Mouse (Mus musculus): ENCODE measurements around the gene Olfr520. TPM values are rescaled to one million over a fixed set of nuclear protein-coding genes. Genes with fewer than 3 reads are reported as not detected.
"Not testable (repeated sequence)": the region's sequence is repeated elsewhere in the genome, so short reads cannot be mapped to it uniquely, and the experiment has no call there.

Gene Olfr520
- polyA plus RNA-seq (2014; fragmentation: Nextera tagmentation; extraction: Ambion mirVana), result not detected in 2 replicates

DNA sequence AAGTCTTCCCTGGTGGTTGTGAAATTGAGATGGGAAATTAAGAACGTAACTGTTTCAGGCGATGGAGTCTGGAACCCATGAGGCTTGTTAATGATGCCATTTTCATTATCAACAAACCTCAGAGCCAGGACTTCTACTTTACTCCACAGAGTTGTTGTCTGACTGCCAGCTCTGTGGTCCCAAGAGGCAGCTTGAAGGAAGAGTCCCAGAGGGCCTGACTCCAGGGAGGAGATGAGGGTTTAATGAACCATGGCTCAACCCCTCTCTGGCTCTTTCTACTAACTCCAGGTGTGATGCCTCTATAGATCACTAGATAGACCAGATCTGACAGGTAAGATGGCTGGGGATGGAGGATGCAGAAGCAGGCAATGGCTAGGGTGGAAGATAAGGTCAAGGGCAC, at the start of gene Olfr520:
Olfr520 (plus strand) TSS at position 301 of the 400 bp plus-strand sequence.
- WGBS, result 98% methylated on average over 2 of the region's 2 CpGs

DNA sequence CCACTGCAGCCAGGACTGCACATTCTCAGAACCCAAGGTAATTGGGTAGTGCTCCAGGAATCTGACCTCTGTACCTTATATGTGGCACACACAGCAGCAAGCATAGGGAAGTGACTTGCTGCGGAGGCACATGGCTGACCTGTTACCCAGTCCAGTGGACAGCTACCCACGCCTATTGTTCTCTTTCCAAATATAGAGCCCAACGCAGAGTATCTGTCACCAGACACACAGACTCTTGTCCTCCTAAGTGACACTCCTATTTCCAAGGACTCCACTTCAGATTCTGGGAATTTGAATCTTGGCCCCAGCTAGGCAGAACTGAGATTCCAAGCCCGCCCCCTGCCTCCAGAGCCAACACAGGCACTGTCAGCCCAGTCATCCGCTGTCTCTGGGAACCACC, 49.3 kb upstream of the Olfr520 start:
- DNase-seq (ENCODE audit: low spot score) (no peak), ATAC-seq (ENCODE audit: low read depth) (no peak)
- Histone ChIP-seq H3K27ac (replicated peaks; ENCODE audit: low read depth, low read length) (no peak overlapping the region), H3K9me3 (ENCODE audit: control insufficient read depth, low read length) (no peaks in the 10 kb centered on the region), H3K4me2 (ENCODE audit: low read depth, low read length) (no peak overlapping the region), H3K36me3 (ENCODE audit: control insufficient read depth, insufficient read depth, low read length) (no peaks in the 10 kb centered on the region), H3K27me3 (replicated peaks; ENCODE audit: control insufficient read depth, insufficient read depth, low read length) (no peaks in the 10 kb centered on the region), H3K4me1 (ENCODE audit: control insufficient read depth, insufficient read depth, low read length) (no peaks in the 10 kb centered on the region), H3K4me3 (ENCODE audit: low read depth, low read length) (no peak overlapping the region), H3K9ac (ENCODE audit: low read depth, low read length) (no peak overlapping the region)
- 68% methylated on average over 5 of the region's 5 CpGs for WGBS

More for the DNA sequence above, at the start of gene Olfr520:
- H3K4me1 ChIP-seq (ENCODE audit: control insufficient read depth, insufficient read depth, low read length), result no peaks in the 10 kb centered on the region
- H3K36me3 ChIP-seq (ENCODE audit: control insufficient read depth, insufficient read depth, low read length), result no peaks in the 10 kb centered on the region
- ATAC-seq (ENCODE audit: low read depth) (no peak), DNase-seq (ENCODE audit: low spot score) (no peak)
- H3K4me3 ChIP-seq (ENCODE audit: low read depth, low read length), result no peak within 1 kb of the TSS
- H3K9ac ChIP-seq (ENCODE audit: low read depth, low read length), result no peak within 1 kb of the TSS
- H3K4me2 ChIP-seq (ENCODE audit: low read depth, low read length), result no peak within 1 kb of the TSS
- H3K9me3 ChIP-seq (ENCODE audit: control insufficient read depth, low read length), result peaks cover 14% of the 10 kb centered on the region; the same call in 1 of the 2 replicates
- no peaks in the 10 kb centered on the region for H3K27me3 ChIP-seq (replicated peaks; ENCODE audit: control insufficient read depth, insufficient read depth, low read length)
- H3K27ac ChIP-seq (replicated peaks; ENCODE audit: low read depth, low read length), result no peak within 1 kb of the TSS

DNA sequence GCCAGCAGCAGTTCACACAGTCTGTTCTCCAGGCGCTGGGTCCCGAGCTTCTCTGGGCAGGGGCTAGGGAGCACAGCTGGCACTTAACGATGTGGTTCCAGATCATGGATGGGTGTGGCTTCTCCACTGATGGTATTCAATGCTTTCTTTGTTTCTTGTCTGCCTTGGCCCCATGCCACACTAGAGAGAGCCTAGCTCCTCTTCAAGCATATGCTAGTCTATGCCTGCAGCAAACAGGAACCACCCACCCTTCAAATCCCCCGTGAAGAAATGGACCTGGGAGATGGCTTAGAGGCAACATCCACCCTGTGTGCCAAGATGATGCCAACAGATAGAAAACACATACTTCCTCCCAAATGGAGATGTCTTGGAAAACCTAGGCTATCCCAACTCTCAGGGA, 46.0 kb upstream of the Olfr520 start:
- H3K9me3 ChIP-seq (ENCODE audit: control insufficient read depth, low read length), result no peaks in the 10 kb centered on the region
- H3K27me3 ChIP-seq (replicated peaks; ENCODE audit: control insufficient read depth, insufficient read depth, low read length), result no peaks in the 10 kb centered on the region
- peak; percentile 45 for DNase-seq (ENCODE audit: low spot score)
- H3K9ac ChIP-seq (ENCODE audit: low read depth, low read length), result no peak overlapping the region
- H3K36me3 ChIP-seq (ENCODE audit: control insufficient read depth, insufficient read depth, low read length), result no peaks in the 10 kb centered on the region
- no peak overlapping the region for H3K4me3 ChIP-seq (ENCODE audit: low read depth, low read length)
- no peak overlapping the region for H3K27ac ChIP-seq (replicated peaks; ENCODE audit: low read depth, low read length)
- H3K4me2 ChIP-seq (ENCODE audit: low read depth, low read length), result no peak overlapping the region
- no peak for ATAC-seq (ENCODE audit: low read depth)
- no peaks in the 10 kb centered on the region for H3K4me1 ChIP-seq (ENCODE audit: control insufficient read depth, insufficient read depth, low read length)
- WGBS, result 45% methylated on average over 4 of the region's 4 CpGs

DNA sequence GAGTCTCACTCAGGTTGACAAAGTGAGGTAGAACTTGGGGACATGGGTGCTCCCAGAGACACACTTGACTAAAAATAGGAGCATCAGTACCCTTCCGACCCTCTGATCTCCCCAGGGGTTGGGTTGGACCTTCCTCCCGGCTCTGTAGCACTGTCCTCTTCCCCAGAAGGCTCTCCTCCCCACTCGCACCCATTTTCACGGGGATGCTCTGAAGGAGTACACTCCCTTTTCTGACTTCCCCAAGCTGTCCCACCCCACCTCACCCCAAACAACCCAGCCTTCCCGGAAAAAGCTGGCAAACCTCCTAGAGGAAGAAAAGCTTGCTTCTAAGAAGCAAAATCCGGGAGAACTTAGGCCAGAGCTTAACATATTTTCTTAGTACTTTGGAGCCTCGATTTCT, 39.3 kb upstream of the Olfr520 start:
- Histone ChIP-seq H3K4me2 (ENCODE audit: low read depth, low read length) (no peak overlapping the region), H3K9ac (ENCODE audit: low read depth, low read length) (no peak overlapping the region), H3K36me3 (ENCODE audit: control insufficient read depth, insufficient read depth, low read length) (no peaks in the 10 kb centered on the region), H3K27ac (replicated peaks; ENCODE audit: low read depth, low read length) (no peak overlapping the region), H3K4me3 (ENCODE audit: low read depth, low read length) (no peak overlapping the region), H3K4me1 (ENCODE audit: control insufficient read depth, insufficient read depth, low read length) (no peaks in the 10 kb centered on the region), H3K9me3 (ENCODE audit: control insufficient read depth, low read length) (no peaks in the 10 kb centered on the region), H3K27me3 (replicated peaks; ENCODE audit: control insufficient read depth, insufficient read depth, low read length) (no peaks in the 10 kb centered on the region)
- WGBS, result 71% methylated on average over 7 of the region's 7 CpGs
- ATAC-seq (ENCODE audit: low read depth) (no peak), DNase-seq (ENCODE audit: low spot score) (no peak)

DNA sequence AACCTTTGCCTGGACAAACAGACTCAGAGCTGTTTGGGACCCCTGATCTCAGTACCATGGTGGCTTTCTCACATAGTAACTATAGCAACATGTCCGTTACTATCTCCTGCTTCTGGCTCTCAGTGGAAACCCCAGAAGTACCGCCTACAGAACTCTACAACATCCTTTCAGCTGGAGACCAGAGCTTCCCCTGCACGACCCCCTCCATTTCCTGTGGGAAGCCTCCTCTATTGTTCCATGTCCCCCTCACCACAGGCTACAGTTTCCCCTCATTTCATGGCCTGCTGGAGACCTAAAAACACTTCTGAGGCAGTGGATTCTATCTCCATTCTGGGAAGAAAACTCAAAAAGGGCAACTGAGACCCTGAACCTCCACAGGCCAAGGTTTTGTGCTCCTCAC, 37.7 kb upstream of the Olfr520 start:
- Histone ChIP-seq H3K27ac (replicated peaks; ENCODE audit: low read depth, low read length) (peak overlapping the region; percentile 10; the same call in 1 of the 2 replicates), H3K9ac (ENCODE audit: low read depth, low read length) (no peak overlapping the region)

DNA sequence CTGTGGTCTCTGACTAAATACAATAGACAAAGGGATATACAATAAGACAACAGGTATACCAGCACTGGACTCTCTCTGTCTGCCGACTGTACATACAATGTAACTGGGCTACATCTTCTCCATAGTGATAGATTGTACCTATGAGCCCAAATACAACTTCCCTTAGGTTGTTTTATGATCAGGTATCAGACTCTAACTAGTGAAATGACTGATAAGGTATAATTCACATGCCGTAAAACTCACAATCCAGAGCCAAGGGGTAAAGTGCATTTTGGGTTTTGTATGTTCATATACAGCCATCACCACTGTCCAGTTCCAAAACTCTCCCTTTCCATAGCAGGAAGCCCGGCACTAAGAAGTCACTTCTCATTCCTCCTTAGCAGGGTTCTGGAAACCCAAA, 36.7 kb upstream of the Olfr520 start:
- H3K4me3 ChIP-seq (ENCODE audit: low read depth, low read length), result no peak overlapping the region
- DNase-seq (ENCODE audit: low spot score), result no peak
- no peak for ATAC-seq (ENCODE audit: low read depth)
- no peaks in the 10 kb centered on the region for H3K4me1 ChIP-seq (ENCODE audit: control insufficient read depth, insufficient read depth, low read length)
- H3K4me2 ChIP-seq (ENCODE audit: low read depth, low read length), result no peak overlapping the region
- no peaks in the 10 kb centered on the region for H3K27me3 ChIP-seq (replicated peaks; ENCODE audit: control insufficient read depth, insufficient read depth, low read length)
- WGBS, result 94% methylated on average over 3 of the region's 3 CpGs
- no peak overlapping the region for H3K9ac ChIP-seq (ENCODE audit: low read depth, low read length)
- no peaks in the 10 kb centered on the region for H3K9me3 ChIP-seq (ENCODE audit: control insufficient read depth, low read length)
- no peak overlapping the region for H3K27ac ChIP-seq (replicated peaks; ENCODE audit: low read depth, low read length)
- no peaks in the 10 kb centered on the region for H3K36me3 ChIP-seq (ENCODE audit: control insufficient read depth, insufficient read depth, low read length)

More for the DNA sequence above, 37.7 kb upstream of the Olfr520 start:
- DNase-seq (ENCODE audit: low spot score) (peak; percentile 25), ATAC-seq (ENCODE audit: low read depth) (no peak)
- Histone ChIP-seq H3K4me2 (ENCODE audit: low read depth, low read length) (no peak overlapping the region), H3K27me3 (replicated peaks; ENCODE audit: control insufficient read depth, insufficient read depth, low read length) (no peaks in the 10 kb centered on the region), H3K4me1 (ENCODE audit: control insufficient read depth, insufficient read depth, low read length) (no peaks in the 10 kb centered on the region), H3K4me3 (ENCODE audit: low read depth, low read length) (no peak overlapping the region), H3K36me3 (ENCODE audit: control insufficient read depth, insufficient read depth, low read length) (no peaks in the 10 kb centered on the region), H3K9me3 (ENCODE audit: control insufficient read depth, low read length) (no peaks in the 10 kb centered on the region)
- 44% methylated on average over 3 of the region's 3 CpGs for WGBS

DNA sequence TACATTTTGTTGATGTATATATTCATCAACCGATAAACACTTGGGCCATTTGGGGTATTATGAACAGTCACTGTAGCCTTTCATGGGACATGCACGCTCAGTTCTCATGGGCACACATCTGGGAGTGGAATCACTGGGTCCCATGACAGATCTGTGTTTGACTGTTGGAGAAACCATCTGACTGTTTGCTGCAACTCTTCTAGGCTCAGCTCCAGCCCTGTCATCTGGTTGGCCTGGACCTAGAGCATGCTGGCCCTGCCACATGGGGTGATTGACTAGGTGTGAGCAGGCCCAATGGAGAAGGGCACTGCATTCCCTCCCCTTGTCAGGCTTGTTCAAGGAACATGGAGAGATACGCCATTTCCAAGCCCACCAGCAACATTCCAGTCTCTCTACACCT, 36.1 kb upstream of the Olfr520 start:
- ATAC-seq (ENCODE audit: low read depth) (no peak), DNase-seq (ENCODE audit: low spot score) (no peak)
- 85% methylated on average over 3 of the region's 3 CpGs for WGBS

DNA sequence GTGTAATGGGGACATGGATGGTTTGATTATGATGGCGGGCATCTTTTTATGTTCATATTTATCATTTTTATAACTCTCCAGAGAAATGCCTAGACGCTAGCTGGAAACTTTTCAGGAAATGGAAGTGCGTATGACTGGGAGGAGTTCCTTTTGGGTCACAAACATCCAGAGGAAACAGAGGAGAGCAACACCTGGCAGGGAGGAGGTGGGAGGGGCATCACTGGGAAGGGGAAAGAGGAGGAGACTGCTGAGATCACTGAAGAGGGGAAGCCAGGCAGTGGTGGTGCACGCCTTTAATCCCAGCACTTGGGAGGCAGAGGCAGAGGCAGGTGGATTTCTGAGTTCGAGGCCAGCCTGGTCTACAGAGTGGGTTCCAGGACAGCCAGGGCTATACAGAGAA, 35.6 kb upstream of the Olfr520 start:
- H3K27ac ChIP-seq (replicated peaks; ENCODE audit: low read depth, low read length); H3K36me3 ChIP-seq (ENCODE audit: control insufficient read depth, insufficient read depth, low read length); H3K9ac ChIP-seq (ENCODE audit: low read depth, low read length); DNase-seq (ENCODE audit: low spot score); H3K4me3 ChIP-seq (ENCODE audit: low read depth, low read length); H3K4me1 ChIP-seq (ENCODE audit: control insufficient read depth, insufficient read depth, low read length); ATAC-seq (ENCODE audit: low read depth); H3K4me2 ChIP-seq (ENCODE audit: low read depth, low read length); H3K27me3 ChIP-seq (replicated peaks; ENCODE audit: control insufficient read depth, insufficient read depth, low read length); H3K9me3 ChIP-seq (ENCODE audit: control insufficient read depth, low read length): not testable (repeated sequence)
- WGBS, result 78% methylated on average over 4 of the region's 5 CpGs

More for the DNA sequence above, 36.1 kb upstream of the Olfr520 start:
- Histone ChIP-seq H3K36me3 (ENCODE audit: control insufficient read depth, insufficient read depth, low read length) (no peaks in the 10 kb centered on the region), H3K9me3 (ENCODE audit: control insufficient read depth, low read length) (no peaks in the 10 kb centered on the region), H3K9ac (ENCODE audit: low read depth, low read length) (no peak overlapping the region), H3K4me3 (ENCODE audit: low read depth, low read length) (no peak overlapping the region), H3K4me1 (ENCODE audit: control insufficient read depth, insufficient read depth, low read length) (0 out of 2 replicates have a peak, but pooled peaks cover 4% of the 10 kb centered on the region), H3K27ac (replicated peaks; ENCODE audit: low read depth, low read length) (no peak overlapping the region), H3K27me3 (replicated peaks; ENCODE audit: control insufficient read depth, insufficient read depth, low read length) (no peaks in the 10 kb centered on the region), H3K4me2 (ENCODE audit: low read depth, low read length) (no peak overlapping the region)

DNA sequence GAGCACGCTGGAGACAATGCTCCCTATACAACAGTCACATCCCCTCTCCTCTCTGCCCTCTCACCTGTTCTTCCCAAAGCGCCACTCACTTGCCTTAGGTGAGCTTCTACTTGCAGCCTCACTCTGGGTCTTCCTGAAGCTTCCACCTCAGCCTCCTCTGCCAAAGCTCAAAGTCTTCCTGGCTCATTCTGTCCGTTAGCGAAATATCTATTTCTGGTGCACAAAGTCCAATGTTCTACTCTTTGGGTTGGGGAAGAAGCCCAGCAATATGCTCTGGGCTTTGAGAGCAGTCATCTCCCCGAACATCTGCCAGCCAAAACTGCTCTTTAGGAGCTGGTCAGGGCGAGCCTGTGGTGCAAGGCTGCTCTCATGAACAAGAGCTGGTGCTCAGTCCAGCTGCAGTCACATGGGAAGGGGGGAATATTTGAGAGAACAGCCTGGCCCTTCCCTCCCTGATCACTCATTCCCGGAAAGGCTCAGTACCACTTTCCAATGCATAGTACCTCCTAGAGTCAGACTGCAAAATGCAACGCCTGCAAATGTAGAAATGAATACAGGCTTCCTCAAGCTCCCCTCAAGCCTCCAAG, 34.5 kb upstream of the Olfr520 start:
- Histone ChIP-seq H3K36me3 (ENCODE audit: control insufficient read depth, insufficient read depth, low read length) (no peaks in the 10 kb centered on the region), H3K4me1 (ENCODE audit: control insufficient read depth, insufficient read depth, low read length) (peaks cover 13% of the 10 kb centered on the region), H3K4me2 (ENCODE audit: low read depth, low read length) (no peak overlapping the region), H3K27me3 (replicated peaks; ENCODE audit: control insufficient read depth, insufficient read depth, low read length) (no peaks in the 10 kb centered on the region), H3K4me3 (ENCODE audit: low read depth, low read length) (no peak overlapping the region), H3K9me3 (ENCODE audit: control insufficient read depth, low read length) (no peaks in the 10 kb centered on the region), H3K27ac (replicated peaks; ENCODE audit: low read depth, low read length) (no peak overlapping the region), H3K9ac (ENCODE audit: low read depth, low read length) (no peak overlapping the region)
- 84% methylated on average over 8 of the region's 8 CpGs for WGBS
- no peak for DNase-seq (ENCODE audit: low spot score)
- ATAC-seq (ENCODE audit: low read depth), result no peak
